ENCODE assay signal across 26 mouse cellular contexts in the genomic region with DNA sequence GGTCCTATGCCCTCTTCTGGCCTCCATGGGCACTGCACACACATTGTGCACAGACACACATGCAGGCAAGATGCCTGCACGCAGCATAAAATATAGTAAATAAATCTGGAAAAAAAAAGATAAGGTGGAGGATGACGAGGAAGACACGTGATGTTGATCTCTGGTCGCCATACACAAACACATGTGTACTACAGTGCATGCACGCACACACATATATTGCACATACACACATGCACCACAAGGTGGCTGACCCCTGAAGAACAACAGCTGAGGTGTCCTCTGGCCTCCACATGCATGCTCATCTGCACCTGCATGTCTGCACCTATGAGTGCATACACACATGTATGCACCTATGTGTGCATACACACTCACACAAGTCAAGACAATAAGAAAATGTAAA. TPM values are rescaled to one million over a fixed set of nuclear protein-coding genes. Genes with fewer than 3 reads are reported as not detected.
DNase-seq lines count a peak whose midpoint lies in the region; ATAC-seq and TF ChIP-seq lines count a peak whose summit lies in the region.
"Had no signal": no experiment of that assay in that cellular context is flagged by ENCODE, and none has a peak within 500 bp of the region (broad histone marks: within the 10 kb centered on the region; RNA-seq: fewer than 3 reads in every experiment).

No protein-coding gene starts in this region.

- H3K9ac ChIP-seq in liver, postnatal 0 days (replicated peaks): no peak overlapping the region
- H3K9ac ChIP-seq in liver, embryonic 12.5 days: no peak overlapping the region
- H3K9ac ChIP-seq: limb, embryonic 12.5 days; neural tube, embryonic 13.5 days had no signal

- intact Hi-C loops in gastrocnemius, adult 2 months (cut with DNase I): no loop called here

- no peak overlapping the region for H3K4me3 ChIP-seq in gastrocnemius, adult 2 months
- no peak overlapping the region for H3K4me3 ChIP-seq in liver, postnatal 0 days (ENCODE audit: low read depth, low read length)
- no peak overlapping the region for H3K4me3 ChIP-seq in liver, embryonic 12.5 days
- H3K4me3 ChIP-seq in E14TG2a.4 (replicated peaks; ENCODE audit: low read length): no peak overlapping the region
- no peak overlapping the region for H3K4me3 ChIP-seq in bone marrow macrophage, adult 2 months (ENCODE audit: insufficient read depth, low read length)
- no peak overlapping the region for H3K4me3 ChIP-seq in thymus, adult 2 months (ENCODE audit: control insufficient read depth, insufficient read depth, low read length)
- H3K4me3 ChIP-seq: limb, embryonic 12.5 days; neural tube, embryonic 13.5 days had no signal

- no peaks in the 10 kb centered on the region for H3K36me3 ChIP-seq in liver, postnatal 0 days (replicated peaks; ENCODE audit: insufficient read depth, low read length)
- no peaks in the 10 kb centered on the region for H3K36me3 ChIP-seq in liver, embryonic 12.5 days
- no peaks in the 10 kb centered on the region for H3K36me3 ChIP-seq in E14TG2a.4 (ENCODE audit: insufficient read depth, low read length)
- no peaks in the 10 kb centered on the region for H3K36me3 ChIP-seq in thymus, adult 2 months (ENCODE audit: control insufficient read depth, insufficient read depth, low read length)
- H3K36me3 ChIP-seq: limb, embryonic 12.5 days; neural tube, embryonic 13.5 days had no signal

- peaks cover 11% of the 10 kb centered on the region for H3K4me1 ChIP-seq in liver, postnatal 0 days (ENCODE audit: insufficient read depth)
- peaks cover 45% of the 10 kb centered on the region for H3K4me1 ChIP-seq in liver, embryonic 12.5 days
- H3K4me1 ChIP-seq in E14TG2a.4 (replicated peaks; ENCODE audit: low read depth, low read length): peaks cover 14% of the 10 kb centered on the region
- H3K4me1 ChIP-seq in bone marrow macrophage, adult 2 months (ENCODE audit: control insufficient read depth, insufficient read depth, low read length): no peaks in the 10 kb centered on the region
- H3K4me1 ChIP-seq in thymus, adult 2 months (replicated peaks; ENCODE audit: control insufficient read depth, insufficient read depth, low read length): 0 out of 2 replicates have a peak, but pooled peaks cover 7% of the 10 kb centered on the region

- no peak for DNase-seq in gastrocnemius, adult 2 months
- no peak for DNase-seq in gastrocnemius, adult 8-10 months (ENCODE audit: low spot score in 2 of 2)
- DNase-seq in liver, postnatal 0 days: no peak
- DNase-seq in urinary bladder, postnatal 10 days (ENCODE audit: low spot score): no peak
- no peak for DNase-seq in thymus, adult 2 months
- DNase-seq: adrenal gland, adult 8-10 months; cerebellum, adult 11-12 months; gastrocnemius, postnatal 10 days; heart, adult 18-20 months; heart, postnatal 4 days; kidney, postnatal 10 days; layer of hippocampus, adult 9-11 months; lung, adult 2 months; thymus, postnatal 36 days had no signal

- H3K27me3 ChIP-seq in liver, postnatal 0 days (ENCODE audit: insufficient read depth, low read length): 0 out of 2 replicates have a peak, but pooled peaks cover 3% of the 10 kb centered on the region
- 0 out of 2 replicates have a peak, but pooled peaks cover 7% of the 10 kb centered on the region for H3K27me3 ChIP-seq in liver, embryonic 12.5 days (replicated peaks)
- H3K27me3 ChIP-seq in E14TG2a.4 (ENCODE audit: insufficient read depth, low read length): peaks cover 64% of the 10 kb centered on the region
- H3K27me3 ChIP-seq in thymus, adult 2 months (ENCODE audit: control insufficient read depth, insufficient read depth, low read length): no peaks in the 10 kb centered on the region
- H3K27me3 ChIP-seq: limb, embryonic 12.5 days; neural tube, embryonic 13.5 days had no signal

- no peak for TF ChIP-seq EP300 in liver, postnatal 0 days (IDR thresholded peaks at IDR 0.05; ENCODE audit: low read depth)

- ATAC-seq in liver, postnatal 0 days: no peak
- ATAC-seq in liver, embryonic 12.5 days: no peak

- H3K27ac ChIP-seq in gastrocnemius, adult 2 months: no peak overlapping the region
- no peak overlapping the region for H3K27ac ChIP-seq in liver, postnatal 0 days (ENCODE audit: low read depth)
- H3K27ac ChIP-seq in liver, embryonic 12.5 days: no peak overlapping the region
- no peak overlapping the region for H3K27ac ChIP-seq in bone marrow macrophage, adult 2 months (ENCODE audit: insufficient read depth, low read depth, low read length)
- no peak overlapping the region for H3K27ac ChIP-seq in thymus, adult 2 months (ENCODE audit: control insufficient read depth, insufficient read depth, low read length)
- H3K27ac ChIP-seq: limb, embryonic 12.5 days; neural tube, embryonic 13.5 days had no signal

- TF ChIP-seq POLR2A in bone marrow macrophage, adult 2 months (IDR thresholded peaks at IDR 0.05; ENCODE audit: borderline replicate concordance, low read depth, low read length): no peak
- TF ChIP-seq POLR2A in thymus, adult 2 months (IDR thresholded peaks at IDR 0.05; ENCODE audit: control insufficient read depth, extremely low read depth, insufficient read depth, low read length, poor library complexity): no peak

- TF ChIP-seq CTCF in gastrocnemius, adult 2 months (IDR thresholded peaks at IDR 0.05): 0 out of 2 replicates have a peak, but pooled peaks have one; percentile 0
- TF ChIP-seq CTCF in liver, postnatal 0 days (IDR thresholded peaks at IDR 0.05; ENCODE audit: low read depth): peak; percentile 33; the same call in 1 of the 2 replicates
- TF ChIP-seq CTCF in E14TG2a.4 (conservative IDR thresholded peaks at IDR 0.05; ENCODE audit: low read length): peak; percentile 72
- TF ChIP-seq CTCF in bone marrow macrophage, adult 2 months (IDR thresholded peaks at IDR 0.05; ENCODE audit: low read depth, low read length): peak; percentile 7; the same call in 1 of the 2 replicates
- no peak for TF ChIP-seq CTCF in thymus, adult 2 months (IDR thresholded peaks at IDR 0.05; ENCODE audit: borderline replicate concordance, control insufficient read depth, extremely low read depth, insufficient read depth, low read length, poor library complexity)

- H3K9me3 ChIP-seq in liver, postnatal 0 days (ENCODE audit: low read length): no peaks in the 10 kb centered on the region
- no peaks in the 10 kb centered on the region for H3K9me3 ChIP-seq in liver, embryonic 12.5 days (replicated peaks)
- peaks cover 5% of the 10 kb centered on the region; the same call in 1 of the 2 replicates for H3K9me3 ChIP-seq in E14TG2a.4 (ENCODE audit: low read length)
- H3K9me3 ChIP-seq: limb, embryonic 12.5 days; neural tube, embryonic 13.5 days had no signal

- no peak overlapping the region for H3K4me2 ChIP-seq in liver, postnatal 0 days (ENCODE audit: low read depth, low read length)
- H3K4me2 ChIP-seq in liver, embryonic 12.5 days: no peak overlapping the region
- H3K4me2 ChIP-seq: limb, embryonic 12.5 days; neural tube, embryonic 13.5 days had no signal

- 85% methylated on average over 5 of the region's 5 CpGs for WGBS in liver, postnatal 0 days (ENCODE audit: insufficient replicate concordance)
- WGBS in liver, embryonic 12.5 days (ENCODE audit: insufficient replicate concordance): 85% methylated on average over 5 of the region's 5 CpGs
- 97% methylated on average over 5 of the region's 5 CpGs for WGBS in thymus, adult 2 months

RNA-seq across cellular contexts. Expression of gene Ptgdr2, which starts 0.9 kb away (rescaled TPM):
- total RNA-seq in gastrocnemius, adult 2 months (2021): not detected
- not detected for total RNA-seq in gastrocnemius, adult 8-10 months (2022)
- not detected in 2 replicates for polyA plus RNA-seq in liver, postnatal 0 days (2015; fragmentation: Nextera tagmentation; extraction: Ambion mirVana)
- polyA plus RNA-seq in liver, embryonic 12.5 days (2016; fragmentation: Nextera tagmentation; extraction: Ambion mirVana): 0.05 and 0.06 TPM in 2 replicates
- polyA plus RNA-seq in bone marrow macrophage, adult 2 months (2012; ENCODE audit: insufficient read depth, insufficient read length, missing spikeins): not detected in 2 replicates
- polyA plus RNA-seq in thymus, adult 2 months (2012; rRNA removed): 0.73 and 1.0 TPM in 2 replicates
- total RNA-seq: heart, adult 18-20 months; megakaryocyte-erythroid progenitor cell, adult 5-6 weeks had no signal
- polyA plus RNA-seq: embryonic facial prominence, embryonic 11.5 days; intestine, embryonic 14.5 days; neural tube, embryonic 13.5 days; stomach, embryonic 16.5 days had no signal

RNA-seq across cellular contexts. Expression of gene Ccdc86, which starts 13.0 kb away (rescaled TPM):
- total RNA-seq in gastrocnemius, adult 2 months (2021): 10 to 100 TPM; 13.2 to 16.5 TPM
- total RNA-seq in gastrocnemius, adult 8-10 months (2022): 10 to 100 TPM; 13.4 to 14.5 (median 13.9) TPM
- polyA plus RNA-seq in liver, postnatal 0 days (2015; fragmentation: Nextera tagmentation; extraction: Ambion mirVana): 11.6 and 12.4 TPM in 2 replicates
- polyA plus RNA-seq in liver, embryonic 12.5 days (2016; fragmentation: Nextera tagmentation; extraction: Ambion mirVana): 31.9 and 32.9 TPM in 2 replicates
- 11.1 and 11.6 TPM in 2 replicates for polyA plus RNA-seq in bone marrow macrophage, adult 2 months (2012; ENCODE audit: insufficient read depth, insufficient read length, missing spikeins)
- polyA plus RNA-seq in thymus, adult 2 months (2012; rRNA removed): 5.8 and 8.8 TPM in 2 replicates

RNA-seq across cellular contexts. Expression of gene Zp1, which starts 15.6 kb away (rescaled TPM):
- total RNA-seq in gastrocnemius, adult 2 months (2021): not detected
- total RNA-seq in gastrocnemius, adult 8-10 months (2022): not detected
- not detected in 2 replicates for polyA plus RNA-seq in liver, postnatal 0 days (2015; fragmentation: Nextera tagmentation; extraction: Ambion mirVana)
- not detected in 2 replicates for polyA plus RNA-seq in liver, embryonic 12.5 days (2016; fragmentation: Nextera tagmentation; extraction: Ambion mirVana)
- polyA plus RNA-seq in bone marrow macrophage, adult 2 months (2012; ENCODE audit: insufficient read depth, insufficient read length, missing spikeins): not detected in 2 replicates
- 0.23 and 0.33 TPM in 2 replicates for polyA plus RNA-seq in thymus, adult 2 months (2012; rRNA removed)
- total RNA-seq: adrenal gland, adult 8-10 months; heart, adult 18-20 months; heart, postnatal 4 days; megakaryocyte-erythroid progenitor cell, adult 5-6 weeks had no signal
- polyA plus RNA-seq: embryonic facial prominence, embryonic 11.5 days; heart, embryonic 14.5 days; intestine, embryonic 14.5 days; limb, embryonic 12.5 days; neural tube, embryonic 13.5 days; stomach, embryonic 16.5 days had no signal

RNA-seq across cellular contexts. Expression of gene Ms4a10, which starts 38.4 kb away (rescaled TPM):
- not detected for total RNA-seq in gastrocnemius, adult 2 months (2021)
- not detected for total RNA-seq in gastrocnemius, adult 8-10 months (2022)
- not detected in 2 replicates for polyA plus RNA-seq in liver, postnatal 0 days (2015; fragmentation: Nextera tagmentation; extraction: Ambion mirVana)
- not detected in 2 replicates for polyA plus RNA-seq in liver, embryonic 12.5 days (2016; fragmentation: Nextera tagmentation; extraction: Ambion mirVana)
- not detected in 2 replicates for polyA plus RNA-seq in bone marrow macrophage, adult 2 months (2012; ENCODE audit: insufficient read depth, insufficient read length, missing spikeins)
- 1.8 and 2.8 TPM in 2 replicates for polyA plus RNA-seq in thymus, adult 2 months (2012; rRNA removed)
- total RNA-seq: gastrocnemius, postnatal 10 days; heart, adult 18-20 months; heart, postnatal 4 days; left cerebral cortex, adult 8-10 months; megakaryocyte-erythroid progenitor cell, adult 5-6 weeks had no signal
- polyA plus RNA-seq: embryonic facial prominence, embryonic 11.5 days; heart, embryonic 14.5 days; limb, embryonic 12.5 days; lung, adult 2 months; neural tube, embryonic 13.5 days; spleen, adult 2 months had no signal

RNA-seq across cellular contexts. Expression of gene Prpf19, which starts 41.0 kb away (rescaled TPM):
- total RNA-seq in gastrocnemius, adult 2 months (2021): 100 to 1,000 TPM; 150 to 184 TPM
- 100 to 1,000 TPM; 151 to 188 (median 167) TPM for total RNA-seq in gastrocnemius, adult 8-10 months (2022)
- 10.2 and 12.7 TPM in 2 replicates for polyA plus RNA-seq in liver, postnatal 0 days (2015; fragmentation: Nextera tagmentation; extraction: Ambion mirVana)
- 24.1 and 25.6 TPM in 2 replicates for polyA plus RNA-seq in liver, embryonic 12.5 days (2016; fragmentation: Nextera tagmentation; extraction: Ambion mirVana)
- polyA plus RNA-seq in bone marrow macrophage, adult 2 months (2012; ENCODE audit: insufficient read depth, insufficient read length, missing spikeins): 41.4 and 51.6 TPM in 2 replicates
- 349 and 357 TPM in 2 replicates for polyA plus RNA-seq in thymus, adult 2 months (2012; rRNA removed)
